Mouse (Mus musculus) lung, embryonic 15.5 days (tissue): ENCODE measurements around the gene Tmsb15b1. TPM values are rescaled to one million over a fixed set of nuclear protein-coding genes. Genes with fewer than 3 reads are reported as not detected.
A peak's percentile ranks its signal among the peaks of the same experiment; 100 is the strongest.

Source experiments
- ATAC-seq: fragments of 200-750 bp; cut with Nextera tagmentation; 2 replicates; pipeline ENCODE4 v1.8.0; 2017; ENCODE audit warnings: moderate number of reproducible peaks, borderline replicate concordance; ENCODE audit not compliant: low FRiP score, low TSS enrichment; ENCODE audit errors: extremely low read depth
- H3K27ac ChIP-seq: fragments of 300-500 bp; sonication (generic); 2 replicates; pipeline ENCODE4 v1.5.1; 2015; ENCODE audit warnings: moderate library complexity, mild to moderate bottlenecking, inconsistent platforms
- H3K27me3 ChIP-seq: fragments of 300-500 bp; sonication (generic); 2 replicates; pipeline ENCODE4 v1.6.1; 2015; ENCODE audit warnings: inconsistent platforms
- H3K36me3 ChIP-seq: fragments of 300-500 bp; sonication (generic); 2 replicates; pipeline ENCODE4 v1.6.1; 2015; ENCODE audit warnings: inconsistent platforms
- H3K4me1 ChIP-seq: fragments of 300-500 bp; sonication (generic); 2 replicates; pipeline ENCODE4 v1.6.1; 2015; ENCODE audit warnings: inconsistent platforms
- H3K4me2 ChIP-seq: fragments of 300-500 bp; sonication (generic); 2 replicates; pipeline ENCODE4 v1.6.1; 2015; ENCODE audit warnings: inconsistent platforms, mild to moderate bottlenecking, moderate library complexity
- H3K4me3 ChIP-seq: fragments of 300-500 bp; sonication (generic); 2 replicates; pipeline ENCODE4 v1.5.1; 2015; ENCODE audit warnings: mild to moderate bottlenecking, inconsistent platforms
- H3K9ac ChIP-seq: fragments of 300-500 bp; sonication (generic); 2 replicates; pipeline ENCODE4 v1.6.1; 2015; ENCODE audit warnings: inconsistent platforms
- H3K9me3 ChIP-seq: fragments of 300-500 bp; sonication (generic); 2 replicates; pipeline ENCODE4 v1.6.1; 2016; ENCODE audit warnings: inconsistent platforms
- WGBS: fragments of 180-500 bp; shearing (Covaris S2); methylation state at CpG from one replicate; pipeline ENCODE4 v1.1.7; 2015; 5-methylcytosine and 5-hydroxymethylcytosine counted together
- polyA plus RNA-seq: library from polyadenylated mRNA; unstranded; fragments of >200 nt; fragmentation: Nextera tagmentation; extraction: Ambion mirVana; gene quantifications from 2 replicates; pipeline ENCODE4 v1.2.1, GENCODE M21; 2015

The Tmsb15b1 gene
- polyA plus RNA-seq, result 19.0 and 22.2 TPM in 2 replicates

- peak; percentile 100 for ATAC-seq
- Histone ChIP-seq H3K9ac (peak within 1 kb of the TSS; percentile 22; the same call in 1 of the 2 replicates), H3K27ac (no peak within 1 kb of the TSS), H3K36me3 (no peaks in the 10 kb centered on the region), H3K4me2 (peak within 1 kb of the TSS; percentile 54), H3K27me3 (no peaks in the 10 kb centered on the region), H3K4me1 (no peaks in the 10 kb centered on the region), H3K4me3 (peak within 1 kb of the TSS; percentile 41), H3K9me3 (no peaks in the 10 kb centered on the region)
- WGBS, result 25% methylated on average over 15 of the region's 15 CpGs
Measured at GRCm38 (mm10) chrX:136976424-136977084, at the start of gene Tmsb15b1, which contains the start of gene Tmsb15l. Gene Tmsb15b1, minus strand, starts transcription at chrX:136976874. Gene Tmsb15l, minus strand, starts transcription at chrX:136976869.

GRCm38 (mm10) chrX:137019310-137019709 is 42.6 kb upstream of the Tmsb15b1 start:
- Histone ChIP-seq H3K4me2 (no peak overlapping the region), H3K27me3 (no peaks in the 10 kb centered on the region), H3K27ac (no peak overlapping the region), H3K4me3 (no peak overlapping the region), H3K4me1 (no peaks in the 10 kb centered on the region), H3K36me3 (peaks cover 3% of the 10 kb centered on the region; the same call in 1 of the 2 replicates), H3K9ac (no peak overlapping the region), H3K9me3 (no peaks in the 10 kb centered on the region)
- 5% methylated on average over 1 of the region's 1 CpGs for WGBS
- ATAC-seq, result no peak

- no peak overlapping the region for H3K27ac ChIP-seq
- WGBS, result 81% methylated on average over 1 of the region's 1 CpGs
- H3K27me3 ChIP-seq, result no peaks in the 10 kb centered on the region
- H3K9me3 ChIP-seq, result no peaks in the 10 kb centered on the region
- no peak overlapping the region for H3K4me2 ChIP-seq
- H3K4me1 ChIP-seq, result no peaks in the 10 kb centered on the region
- H3K36me3 ChIP-seq, result peaks cover 3% of the 10 kb centered on the region; the same call in 1 of the 2 replicates
- no peak overlapping the region for H3K4me3 ChIP-seq
- no peak overlapping the region for H3K9ac ChIP-seq
- no peak for ATAC-seq
Measured at GRCm38 (mm10) chrX:137017668-137018067, 41.0 kb upstream of the Tmsb15b1 start.

- WGBS, result 52% methylated on average over 6 of the region's 6 CpGs
- Histone ChIP-seq H3K4me1 (no peaks in the 10 kb centered on the region), H3K9me3 (no peaks in the 10 kb centered on the region), H3K36me3 (peaks cover 3% of the 10 kb centered on the region; the same call in 1 of the 2 replicates), H3K27ac (no peak overlapping the region), H3K4me2 (no peak overlapping the region), H3K4me3 (no peak overlapping the region), H3K9ac (no peak overlapping the region), H3K27me3 (no peaks in the 10 kb centered on the region)
- ATAC-seq, result no peak
Measured at GRCm38 (mm10) chrX:137015099-137015709, 38.5 kb upstream of the Tmsb15b1 start.

GRCm38 (mm10) chrX:136996256-136996655 is 19.6 kb upstream of the Tmsb15b1 start:
- 67% methylated on average over 2 of the region's 2 CpGs for WGBS
- Histone ChIP-seq H3K27ac (no peak overlapping the region), H3K4me3 (no peak overlapping the region), H3K4me2 (no peak overlapping the region), H3K27me3 (peaks cover 11% of the 10 kb centered on the region), H3K4me1 (no peaks in the 10 kb centered on the region), H3K9ac (no peak overlapping the region), H3K9me3 (no peaks in the 10 kb centered on the region), H3K36me3 (no peaks in the 10 kb centered on the region)
- ATAC-seq, result no peak

- Histone ChIP-seq H3K4me1 (no peaks in the 10 kb centered on the region), H3K4me2 (peak overlapping the region; percentile 69), H3K9ac (no peak overlapping the region), H3K4me3 (peak overlapping the region; percentile 40), H3K9me3 (no peaks in the 10 kb centered on the region), H3K27ac (no peak overlapping the region), H3K27me3 (peaks cover 11% of the 10 kb centered on the region), H3K36me3 (no peaks in the 10 kb centered on the region)
- 37% methylated on average over 14 of the region's 14 CpGs for WGBS
- no peak for ATAC-seq
Measured at GRCm38 (mm10) chrX:136993641-136994040, 17.0 kb upstream of the Tmsb15b1 start.

GRCm38 (mm10) chrX:136992978-136993547 is 16.4 kb upstream of the Tmsb15b1 start, which contains the start of gene Zcchc18:
Gene Zcchc18, plus strand, starts transcription at chrX:136993155.
- no peaks in the 10 kb centered on the region for H3K36me3 ChIP-seq
- H3K9ac ChIP-seq, result no peak within 1 kb of the TSS
- H3K4me3 ChIP-seq, result peak within 1 kb of the TSS; percentile 40
- no peak within 1 kb of the TSS for H3K27ac ChIP-seq
- H3K27me3 ChIP-seq, result peaks cover 11% of the 10 kb centered on the region
- H3K9me3 ChIP-seq, result no peaks in the 10 kb centered on the region
- H3K4me2 ChIP-seq, result peak within 1 kb of the TSS; percentile 69
- H3K4me1 ChIP-seq, result no peaks in the 10 kb centered on the region
- ATAC-seq, result peak; percentile 92; the same call in 1 of the 2 replicates
- WGBS, result 19% methylated on average over 26 of the region's 26 CpGs

- Histone ChIP-seq H3K4me1 (no peaks in the 10 kb centered on the region), H3K27me3 (peaks cover 11% of the 10 kb centered on the region)
Measured at GRCm38 (mm10) chrX:136992191-136992965, 15.7 kb upstream of the Tmsb15b1 start.

GRCm38 (mm10) chrX:136991274-136991673 is 14.6 kb upstream of the Tmsb15b1 start:
- Histone ChIP-seq H3K4me1 (no peaks in the 10 kb centered on the region), H3K9me3 (no peaks in the 10 kb centered on the region), H3K36me3 (no peaks in the 10 kb centered on the region), H3K4me2 (no peak overlapping the region), H3K9ac (no peak overlapping the region), H3K4me3 (no peak overlapping the region), H3K27me3 (peaks cover 11% of the 10 kb centered on the region), H3K27ac (no peak overlapping the region)
- WGBS, result 44% methylated on average over 2 of the region's 2 CpGs
- ATAC-seq, result no peak

More at GRCm38 (mm10) chrX:136992191-136992965, 15.7 kb upstream of the Tmsb15b1 start:
- 26% methylated on average over 19 of the region's 19 CpGs for WGBS
- H3K9me3 ChIP-seq, result no peaks in the 10 kb centered on the region
- H3K4me3 ChIP-seq, result peak overlapping the region; percentile 40
- peak overlapping the region; percentile 69 for H3K4me2 ChIP-seq
- no peaks in the 10 kb centered on the region for H3K36me3 ChIP-seq
- no peak overlapping the region for H3K9ac ChIP-seq
- H3K27ac ChIP-seq, result no peak overlapping the region
- ATAC-seq, result peak; percentile 16; the same call in 1 of the 2 replicates

- Histone ChIP-seq H3K27ac (no peak overlapping the region), H3K4me1 (no peaks in the 10 kb centered on the region), H3K9ac (no peak overlapping the region), H3K9me3 (no peaks in the 10 kb centered on the region), H3K27me3 (no peaks in the 10 kb centered on the region; the same call in 1 of the 2 replicates), H3K36me3 (no peaks in the 10 kb centered on the region), H3K4me3 (no peak overlapping the region), H3K4me2 (no peak overlapping the region)
- ATAC-seq, result no peak
Measured at GRCm38 (mm10) chrX:136986039-136986438, 9.4 kb upstream of the Tmsb15b1 start.

GRCm38 (mm10) chrX:136978616-136979015 is 1.9 kb upstream of the Tmsb15b1 start:
- no peak for ATAC-seq
- H3K4me3 ChIP-seq, result no peak overlapping the region
- H3K27me3 ChIP-seq, result no peaks in the 10 kb centered on the region
- no peaks in the 10 kb centered on the region for H3K4me1 ChIP-seq
- H3K36me3 ChIP-seq, result no peaks in the 10 kb centered on the region
- no peaks in the 10 kb centered on the region for H3K9me3 ChIP-seq
- no peak overlapping the region for H3K9ac ChIP-seq
- H3K4me2 ChIP-seq, result no peak overlapping the region
- H3K27ac ChIP-seq, result no peak overlapping the region
